Mouse (Mus musculus) gastrocnemius, adult 2 months (tissue): ENCODE data around the gene Ctnnbl1. TPM values are rescaled to one million over a fixed set of nuclear protein-coding genes. Genes with fewer than 3 reads are reported as not detected.

Experiments used
- DNase-seq: peaks from one replicate; pipeline ENCODE4 v3.0.0; 2022
- H3K27ac ChIP-seq: fragments of 200-600 bp; 2 replicates; pipeline ENCODE4 v1.8.1; 2022; ENCODE audit warnings: mild to moderate bottlenecking
- H3K4me3 ChIP-seq: fragments of 200-600 bp; 2 replicates; pipeline ENCODE4 v1.8.1; 2022; ENCODE audit warnings: mild to moderate bottlenecking, moderate library complexity
- CTCF ChIP-seq: fragments of 200-600 bp; IDR thresholded peaks from 2 replicates; pipeline ENCODE4 v1.8.1; 2022; ENCODE audit warnings: antibody characterized with exemption, mild to moderate bottlenecking, moderate library complexity
- intact Hi-C: fragments of 180-260 bp; cut with DNase I; formaldehyde crosslinking; loops from one replicate; pipeline ENCODE4 v1.15.1; 2025
- total RNA-seq, 2 experiments: library from RNA; stranded (reverse); gene quantifications; 2 replicates each; pipeline ENCODE4 v1.2.3; 2021

Ctnnbl1 gene
- total RNA-seq, 2 experiments from 2014 or later: 7.9 to 9.8 TPM

GRCm38 (mm10) chr2:157715586-157716191 is 21.5 kb upstream of the Ctnnbl1 start:
- peak; percentile 67 for DNase-seq
- intact Hi-C loops: no loop called here
- no peak overlapping the region for H3K27ac ChIP-seq

DNA sequence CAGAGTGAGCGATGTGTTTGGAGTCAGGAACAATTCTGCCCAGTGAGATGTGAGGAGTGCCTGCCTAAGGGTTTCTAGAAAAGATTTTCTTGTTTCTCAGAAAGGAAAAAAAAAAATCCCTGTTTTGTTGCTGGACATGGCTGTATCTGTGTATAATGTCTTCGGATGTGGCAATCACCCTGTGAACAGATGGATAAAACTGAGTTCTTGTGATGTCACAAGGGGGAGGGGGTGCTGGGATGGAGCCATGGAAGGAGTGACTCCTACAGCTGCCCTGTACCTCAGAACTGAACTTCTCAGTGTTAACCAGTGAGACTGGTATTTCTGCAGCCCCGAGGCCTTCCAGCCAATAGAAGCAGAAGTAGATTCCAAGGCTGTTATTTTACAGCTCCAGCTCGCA is 18.8 kb upstream of the Ctnnbl1 start:
- no peak for TF ChIP-seq CTCF
- Histone ChIP-seq H3K4me3 (no peak overlapping the region), H3K27ac (no peak overlapping the region)
- intact Hi-C loops: no loop called here
- DNase-seq: no peak

More at GRCm38 (mm10) chr2:157715586-157716191, 21.5 kb upstream of the Ctnnbl1 start:
- no peak overlapping the region for H3K4me3 ChIP-seq
- TF ChIP-seq CTCF: no peak

GRCm38 (mm10) chr2:157723883-157724573 is 13.2 kb upstream of the Ctnnbl1 start:
- no peak for TF ChIP-seq CTCF
- intact Hi-C loops: no loop called here
- H3K27ac ChIP-seq: no peak overlapping the region
- H3K4me3 ChIP-seq: no peak overlapping the region
- DNase-seq: no peak

DNA sequence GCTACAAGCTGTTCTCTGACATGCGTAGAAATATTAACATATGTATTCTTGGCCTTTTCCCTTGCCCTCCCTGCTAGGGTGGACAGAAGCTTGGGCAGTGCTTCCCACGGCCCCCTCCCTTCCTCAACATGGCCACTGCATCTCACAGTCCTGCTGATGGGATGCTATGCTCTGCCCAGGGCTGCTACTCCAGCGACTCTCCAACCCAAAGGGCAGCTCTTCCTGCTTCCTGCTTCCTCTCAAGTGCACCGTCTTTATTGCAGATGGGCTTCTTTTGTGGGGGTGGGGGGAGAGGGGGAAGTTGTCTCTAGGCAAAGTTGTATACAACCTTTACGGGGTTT is 12.7 kb upstream of the Ctnnbl1 start:
- intact Hi-C loops: no loop called here
- no peak overlapping the region for H3K4me3 ChIP-seq
- no peak for DNase-seq
- TF ChIP-seq CTCF: no peak
- H3K27ac ChIP-seq: no peak overlapping the region

- DNase-seq: no peak
- intact Hi-C loops: no loop called here
- TF ChIP-seq CTCF: no peak
- Histone ChIP-seq H3K27ac (no peak overlapping the region; the same call in 1 of the 2 replicates), H3K4me3 (no peak overlapping the region)
These were observed 7.4 kb downstream of the Ctnnbl1 start for GRCm38 (mm10) chr2:157744619-157745018.

- intact Hi-C loops: no loop called here
- peak; percentile 61 for TF ChIP-seq CTCF
- Histone ChIP-seq H3K27ac (no peak overlapping the region), H3K4me3 (no peak overlapping the region)
- DNase-seq: no peak
These were observed 8.5 kb downstream of the Ctnnbl1 start for GRCm38 (mm10) chr2:157745735-157746134.

- DNase-seq: no peak
- intact Hi-C loops: no loop called here
- Histone ChIP-seq H3K4me3 (no peak overlapping the region), H3K27ac (no peak overlapping the region)
- no peak for TF ChIP-seq CTCF
These were observed 9.4 kb downstream of the Ctnnbl1 start for GRCm38 (mm10) chr2:157746558-157746957.

GRCm38 (mm10) chr2:157747989-157748388 is 10.8 kb downstream of the Ctnnbl1 start:
- intact Hi-C loops: no loop called here
- H3K4me3 ChIP-seq: no peak overlapping the region

DNA sequence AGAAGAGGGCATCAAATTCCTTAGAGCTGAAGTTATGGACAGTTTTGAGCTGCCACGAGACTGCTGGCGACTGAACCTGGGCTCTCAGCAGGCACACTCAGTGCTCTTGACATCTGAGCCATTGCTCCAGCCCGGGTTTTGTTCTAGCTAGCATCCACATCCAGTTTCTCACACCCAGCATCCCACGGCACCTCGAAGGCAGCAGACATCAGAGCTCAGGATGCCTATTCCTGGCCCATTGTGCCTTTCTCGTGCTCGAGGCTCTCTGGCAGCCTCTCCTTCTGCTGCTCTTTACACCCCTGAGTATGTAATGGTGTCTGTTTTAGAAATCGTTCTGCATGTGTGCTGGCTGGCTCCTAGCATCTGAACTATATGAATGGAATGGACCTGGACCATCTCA is 13.3 kb downstream of the Ctnnbl1 start:
- no peak overlapping the region for H3K4me3 ChIP-seq
- no peak overlapping the region for H3K27ac ChIP-seq
- intact Hi-C loops: no loop called here
- no peak for DNase-seq
- TF ChIP-seq CTCF: no peak

More at GRCm38 (mm10) chr2:157747989-157748388, 10.8 kb downstream of the Ctnnbl1 start:
- TF ChIP-seq CTCF: no peak
- DNase-seq: no peak
- H3K27ac ChIP-seq: no peak overlapping the region

DNA sequence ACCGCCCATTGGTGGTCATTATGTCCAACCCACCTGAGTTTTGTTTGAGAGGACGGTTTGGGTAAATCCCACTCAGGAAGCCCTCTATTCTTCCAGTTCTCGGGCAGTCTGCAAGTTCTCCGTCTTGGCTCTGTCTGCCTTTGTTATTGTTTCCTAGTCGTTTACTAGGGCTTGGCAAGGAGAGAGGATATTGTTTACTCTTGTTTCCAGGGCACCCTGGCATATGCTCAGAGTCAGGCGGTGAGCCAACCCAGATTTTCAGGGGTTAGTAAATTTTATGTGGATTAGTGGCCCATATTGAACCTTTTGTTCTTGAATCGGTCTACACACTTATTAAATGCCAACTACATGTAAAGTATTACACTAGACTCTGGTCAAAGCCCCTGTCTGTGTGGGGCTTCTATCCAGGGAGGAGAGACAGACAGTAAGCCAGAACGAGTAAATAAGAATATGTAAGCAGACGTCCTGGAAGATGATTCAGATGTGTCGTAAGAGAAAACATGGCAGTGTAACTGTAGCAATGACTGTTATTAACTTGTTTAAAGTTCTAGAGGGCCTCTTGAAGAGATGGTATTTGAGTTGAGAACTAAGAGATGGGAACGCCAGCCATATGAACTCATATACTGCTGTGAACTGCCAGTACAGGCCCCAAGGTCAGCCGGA is 13.9 kb downstream of the Ctnnbl1 start:
- no peak for DNase-seq
- TF ChIP-seq CTCF: no peak
- H3K27ac ChIP-seq: peak overlapping the region; percentile 51
- no peak overlapping the region for H3K4me3 ChIP-seq
- intact Hi-C loops: no loop called here

DNA sequence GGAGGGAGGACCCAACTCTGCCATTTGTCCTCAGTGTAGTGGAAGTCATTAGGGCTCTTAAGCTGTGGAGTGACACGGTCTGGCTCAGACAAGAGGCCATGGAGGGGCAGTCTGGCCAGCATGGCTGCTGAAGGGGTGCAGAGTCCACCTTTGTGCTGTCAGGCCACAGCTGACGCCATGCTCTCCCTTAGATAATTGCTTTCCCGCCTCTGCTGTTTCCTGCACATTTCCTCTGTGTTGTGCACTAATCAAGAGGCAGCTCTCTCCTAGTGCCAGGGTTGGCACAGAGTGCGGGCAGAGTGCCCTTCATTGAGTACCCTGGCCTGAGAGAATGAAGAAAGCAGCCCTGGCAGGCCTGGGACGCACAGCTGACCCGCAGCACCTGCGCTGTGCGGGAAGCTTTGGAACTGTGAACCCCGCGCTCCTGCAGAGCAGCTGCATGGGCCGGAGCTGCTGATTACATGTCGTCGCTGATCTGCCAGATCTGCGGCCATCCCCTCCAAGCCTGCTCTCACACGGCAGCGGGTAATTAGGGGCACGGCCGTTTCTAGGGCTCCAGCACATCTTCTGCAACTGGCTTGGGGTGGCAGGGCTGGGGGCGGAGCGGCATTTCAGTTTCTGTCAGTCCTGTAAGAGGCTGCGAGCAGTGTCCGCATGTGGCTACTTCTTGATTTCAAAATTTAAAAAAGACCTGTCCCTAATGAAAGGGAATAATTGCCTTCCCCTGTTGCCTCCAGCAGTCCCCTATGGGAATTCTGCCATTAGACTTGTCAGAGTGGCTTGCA is 14.6 kb downstream of the Ctnnbl1 start:
- intact Hi-C loops: no loop called here
- no peak for TF ChIP-seq CTCF
- peak; percentile 73 for DNase-seq
- H3K4me3 ChIP-seq: peak overlapping the region; percentile 41
- H3K27ac ChIP-seq: peak overlapping the region; percentile 51

DNA sequence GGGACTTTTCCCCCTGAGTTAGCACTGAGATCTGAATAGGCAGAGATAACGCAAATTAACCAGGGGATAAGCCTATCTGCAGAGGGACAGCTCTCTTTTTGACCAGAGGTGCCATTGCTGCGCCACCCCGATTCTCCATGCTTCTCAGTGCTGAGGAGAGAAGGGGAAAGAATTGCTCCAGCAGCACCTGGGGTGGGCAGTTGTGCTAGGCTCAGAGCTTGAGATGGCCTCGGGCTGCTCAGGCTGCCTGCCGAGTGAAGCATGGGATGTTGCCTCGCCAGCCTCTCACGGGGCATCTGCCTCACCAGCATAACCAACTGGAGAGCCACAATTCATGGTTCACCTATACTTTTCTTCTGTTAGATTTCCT is 15.2 kb downstream of the Ctnnbl1 start:
- intact Hi-C loops: no loop called here
- Histone ChIP-seq H3K4me3 (no peak overlapping the region), H3K27ac (peak overlapping the region; percentile 51; the same call in 1 of the 2 replicates)
- no peak for DNase-seq
- no peak for TF ChIP-seq CTCF

DNA sequence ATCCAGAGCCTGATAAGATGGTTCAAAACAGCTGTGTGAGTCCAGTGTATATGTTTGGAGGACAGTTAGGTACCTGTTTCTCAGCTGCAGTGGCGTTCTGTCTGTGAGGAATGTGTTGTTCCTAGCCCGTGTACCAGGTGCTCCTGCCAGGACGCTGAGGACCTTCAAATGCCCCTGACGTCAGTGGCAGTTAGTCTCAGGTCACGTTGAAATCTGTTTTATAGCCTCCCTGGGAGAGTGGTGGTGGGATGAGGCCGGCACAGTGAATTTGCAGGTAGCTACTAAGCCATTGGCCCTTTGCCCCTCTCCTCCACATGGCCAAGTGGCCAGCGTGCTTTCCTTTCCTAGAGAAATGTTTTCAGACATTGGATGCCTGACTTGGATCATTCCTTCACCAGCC is 18.6 kb downstream of the Ctnnbl1 start:
- Histone ChIP-seq H3K4me3 (no peak overlapping the region), H3K27ac (0 out of 2 replicates have a peak overlapping the region, but pooled peaks have one; percentile 28)
- TF ChIP-seq CTCF: no peak
- DNase-seq: no peak
- intact Hi-C loops: loop anchor here (5.0 kb wide), 1 partner anchor 122 kb away; no protein-coding TSS in a partner anchor
